Mouse (Mus musculus) frontal cortex, postnatal 10 days (tissue): Measurements from ENCODE around the gene Dnhd1.
A peak's percentile ranks its signal among the peaks of the same experiment; 100 is the strongest.
"Not testable (repeated sequence)": the region's sequence is repeated elsewhere in the genome, so short reads cannot be mapped to it uniquely, and the experiment has no call there.

Experiments used
- DNase-seq, 2 experiments: peaks; one replicate each; pipeline ENCODE4 v3.0.0; 2022; ENCODE audit warnings: low spot score in 2 of 2, mixed read lengths in 1 of 2

Dnhd1 gene

DNA sequence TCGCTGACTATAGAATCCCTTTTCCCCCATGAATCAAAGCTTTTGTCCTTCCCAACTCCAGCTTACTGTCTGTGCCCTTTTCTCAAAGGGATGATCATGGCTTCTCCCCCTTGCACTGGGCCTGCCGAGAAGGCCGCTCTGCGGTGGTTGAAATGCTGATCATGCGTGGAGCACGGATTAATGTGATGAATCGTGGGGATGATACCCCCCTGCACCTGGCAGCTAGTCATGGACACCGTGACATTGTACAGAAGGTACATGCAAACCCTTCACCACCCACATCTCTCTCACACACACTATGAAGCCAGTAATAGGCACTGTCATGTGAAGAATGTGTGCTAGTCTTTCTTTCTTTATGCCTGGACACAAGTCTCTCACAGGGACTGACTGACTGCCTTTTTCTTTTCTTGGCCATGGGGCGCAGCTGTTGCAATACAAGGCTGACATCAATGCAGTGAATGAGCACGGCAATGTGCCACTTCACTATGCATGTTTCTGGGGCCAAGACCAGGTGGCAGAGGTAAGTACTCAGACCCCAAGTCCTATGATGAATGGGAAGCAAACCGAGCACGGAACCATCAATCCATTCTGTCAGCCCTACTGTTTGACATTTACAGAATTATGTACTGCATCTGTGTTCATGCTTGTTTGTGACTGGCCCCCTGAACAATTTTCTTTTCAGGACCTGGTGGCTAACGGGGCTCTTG is 89.6 kb downstream of the Dnhd1 start:
- no peak for DNase-seq

DNA sequence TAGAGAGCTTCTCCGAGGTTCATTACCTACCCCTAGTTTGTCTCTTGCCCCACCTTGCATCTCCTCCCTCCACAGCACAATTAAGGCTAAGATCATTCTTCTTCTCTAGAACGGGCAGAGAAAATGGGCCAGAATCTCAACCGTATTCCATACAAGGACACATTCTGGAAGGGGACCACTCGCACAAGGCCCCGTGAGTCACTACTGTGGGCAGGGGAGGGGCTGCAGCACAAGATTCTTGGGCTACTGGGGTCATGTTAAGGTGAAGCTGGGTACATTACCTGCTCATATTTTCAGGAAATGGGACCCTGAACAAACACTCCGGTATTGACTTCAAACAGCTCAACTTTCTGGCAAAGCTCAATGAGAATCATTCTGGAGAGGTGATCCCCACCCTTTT is 90.2 kb downstream of the Dnhd1 start:
- no peak for DNase-seq

DNA sequence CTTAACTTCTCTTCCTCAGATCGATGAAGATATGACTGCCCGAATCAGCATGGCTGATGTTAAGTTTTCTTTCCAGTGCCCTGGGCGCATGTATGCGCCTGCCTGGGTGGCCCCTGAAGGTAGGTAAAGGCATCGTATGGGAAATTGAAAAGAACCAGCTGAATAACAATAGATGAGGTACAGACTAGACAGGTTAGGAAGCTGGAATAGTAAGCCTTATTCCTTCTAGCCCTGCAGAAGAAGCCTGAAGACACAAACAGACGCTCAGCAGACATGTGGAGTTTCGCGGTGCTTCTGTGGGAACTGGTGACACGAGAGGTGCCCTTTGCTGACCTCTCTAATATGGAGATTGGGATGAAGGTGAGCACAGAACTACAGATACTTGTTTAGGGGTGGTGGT is 91.4 kb downstream of the Dnhd1 start:
- DNase-seq = peak in 1 of 2 experiments; percentile 4

DNA sequence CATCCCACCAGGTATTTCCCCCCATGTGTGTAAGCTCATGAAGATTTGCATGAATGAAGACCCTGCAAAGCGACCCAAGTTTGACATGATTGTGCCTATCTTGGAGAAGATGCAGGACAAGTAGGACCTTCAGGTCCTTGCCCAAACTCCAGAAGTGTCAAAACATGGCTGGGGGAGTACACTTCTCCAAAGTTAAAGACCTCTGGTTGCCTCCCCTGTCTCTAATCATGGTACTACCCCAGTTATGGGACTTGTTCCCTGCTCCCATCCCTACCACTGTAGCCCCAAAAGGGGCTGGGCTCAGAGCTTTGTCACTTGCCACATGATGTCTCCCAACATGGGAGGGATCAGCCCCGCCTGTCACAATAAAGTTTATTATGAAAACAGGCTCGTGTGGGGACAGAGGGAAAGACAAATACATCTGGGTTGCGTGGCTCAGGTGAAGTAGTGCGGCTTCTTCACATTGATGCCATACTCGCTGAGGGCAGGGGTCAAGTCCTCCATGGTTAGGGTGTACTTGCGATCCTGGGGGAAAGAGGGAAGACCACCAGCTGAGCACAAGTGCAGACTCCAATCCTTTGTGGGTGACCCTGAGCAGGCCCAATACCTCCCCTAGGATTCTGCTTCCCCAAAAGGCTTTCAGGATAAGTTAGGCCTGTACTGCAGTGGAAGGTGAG is 92.0 kb downstream of the Dnhd1 start:
- not testable (repeated sequence) for DNase-seq

DNA sequence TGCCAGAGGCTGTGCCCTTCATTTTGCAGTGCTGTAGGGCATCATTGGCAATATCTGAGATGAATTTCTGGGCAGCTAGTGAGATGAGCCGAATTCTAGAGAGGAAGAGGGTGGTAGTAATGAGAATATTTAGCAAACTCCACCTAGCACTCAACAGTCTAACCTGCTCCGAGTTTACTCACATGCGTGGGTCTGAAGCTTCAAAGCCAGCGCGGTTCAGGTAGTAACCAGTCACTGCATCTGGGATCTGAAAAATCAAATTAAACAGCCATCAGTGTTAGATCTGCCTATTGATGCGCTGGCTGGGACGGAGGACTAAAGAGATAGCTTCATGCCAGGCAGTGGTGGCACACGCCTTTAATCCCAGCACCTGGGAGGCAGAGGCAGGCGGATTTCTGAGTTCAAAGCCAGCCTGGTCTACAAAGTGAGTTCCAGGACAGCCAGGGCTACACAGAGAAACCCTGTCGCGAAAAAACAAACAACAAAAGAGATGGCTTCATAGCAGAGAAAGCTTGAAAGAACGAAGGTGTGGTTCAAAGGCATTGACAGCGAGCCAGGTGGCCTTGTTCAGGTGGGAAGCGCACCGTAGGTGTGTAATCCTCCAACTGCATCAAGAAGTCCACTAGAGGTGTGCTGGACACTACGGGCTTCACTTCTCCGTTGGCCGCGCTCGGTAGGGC is 92.8 kb downstream of the Dnhd1 start:
- not testable (repeated sequence) for DNase-seq

DNA sequence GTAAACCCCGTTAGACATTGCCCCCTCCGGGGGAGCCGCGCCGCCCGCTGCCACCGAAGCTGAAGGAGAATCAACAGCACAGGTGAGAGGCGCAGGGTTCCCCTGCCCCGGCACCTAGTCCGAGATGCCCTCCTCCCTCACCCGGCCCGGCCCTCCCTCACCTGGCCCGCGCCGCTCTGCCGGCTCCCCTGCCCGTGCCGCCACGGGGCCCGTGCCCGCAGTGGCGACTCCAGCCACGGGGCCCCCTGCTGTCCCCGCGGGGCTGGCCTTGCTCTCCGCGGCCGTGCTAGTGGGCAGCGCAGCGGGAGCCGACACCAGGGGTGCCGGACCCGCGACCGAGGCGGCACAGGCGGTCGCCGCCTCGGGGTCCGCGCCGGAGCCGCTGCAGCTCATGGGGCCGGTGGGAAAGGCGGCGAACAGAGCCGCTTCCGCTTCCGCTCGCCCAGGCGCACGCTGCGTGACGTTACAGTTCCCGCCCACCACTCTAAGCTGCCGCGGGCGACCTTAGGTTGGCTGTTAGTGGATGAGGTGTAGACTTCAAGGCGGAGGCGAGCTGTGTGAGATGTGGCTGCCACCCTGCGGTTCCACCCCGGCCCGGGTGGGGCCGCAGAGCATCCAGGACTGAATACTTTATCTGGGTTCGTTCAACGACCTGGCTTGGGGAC is 93.4 kb downstream of the Dnhd1 start, which contains the start of gene Taf10:
Taf10 (minus strand) TSS at position 436 of the 665 bp plus-strand sequence.
- peak; percentile 78 to 86 for DNase-seq

DNA sequence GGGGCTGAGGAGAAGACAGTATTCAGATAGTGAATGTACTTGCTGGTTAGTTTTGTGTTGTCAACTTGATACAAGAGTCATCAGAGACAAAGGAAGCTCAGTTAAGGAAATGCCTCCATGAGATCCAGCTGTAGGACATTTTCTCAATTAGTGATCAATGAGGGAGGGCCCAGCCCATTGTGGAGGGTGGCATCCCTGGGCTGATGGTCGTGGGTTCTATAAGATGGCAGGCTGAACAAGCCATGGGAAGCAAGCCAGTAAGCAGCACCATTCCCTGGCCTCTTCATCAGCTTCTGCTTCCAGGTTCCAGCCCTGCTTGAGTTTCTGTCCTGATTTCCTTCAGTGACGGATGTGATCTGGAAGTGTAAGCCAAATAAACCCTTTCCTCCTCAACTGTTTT is 97.1 kb downstream of the Dnhd1 start:
- DNase-seq = no peak

DNA sequence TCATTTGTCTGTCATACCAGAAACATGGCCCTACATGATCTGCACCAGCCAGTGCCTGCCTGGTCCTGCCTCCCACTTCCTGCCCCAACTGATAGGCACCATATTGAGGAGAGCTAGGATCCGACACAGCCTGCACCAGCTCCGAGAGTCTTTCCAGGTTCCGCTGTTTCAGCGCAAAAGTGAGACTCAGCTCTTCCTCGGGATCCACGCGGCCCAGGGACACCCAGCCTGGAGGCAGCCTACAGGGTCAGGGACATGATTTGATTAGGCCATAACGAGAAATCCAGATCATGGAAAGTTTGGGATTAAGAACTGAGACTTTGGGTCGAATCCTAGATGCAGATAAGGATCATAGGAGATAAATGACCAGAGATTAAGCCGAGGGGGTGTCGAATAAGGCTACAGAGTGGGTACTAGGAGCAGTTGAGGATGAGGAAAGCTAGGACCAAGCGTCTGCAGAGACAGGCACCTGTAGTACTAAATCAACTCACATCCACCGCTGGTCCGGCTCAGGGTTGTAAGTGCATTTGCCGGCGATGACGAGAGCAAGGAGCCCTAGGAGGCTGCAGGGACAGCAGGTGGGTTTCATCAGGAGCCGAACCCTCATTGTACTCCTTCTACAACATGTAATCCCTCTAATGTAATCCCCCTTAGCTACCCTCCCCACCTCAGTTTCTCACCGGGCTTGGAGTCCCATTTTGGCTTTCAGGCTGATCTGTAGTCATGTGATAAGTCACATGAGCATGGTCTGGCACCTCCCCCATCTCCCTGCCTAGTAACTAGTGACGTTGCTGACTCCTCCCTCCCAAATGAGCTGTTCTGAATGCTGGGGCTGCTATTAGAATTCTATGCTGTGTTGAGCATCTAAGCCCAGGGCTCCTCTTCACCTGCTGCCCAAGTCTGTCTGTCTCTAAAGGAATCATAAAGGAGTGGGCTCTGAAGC is 101.1 kb downstream of the Dnhd1 start, which contains the start of gene Tpp1:
Tpp1 (minus strand) TSS at position 745 of the 943 bp plus-strand sequence.
- peak; percentile 90 to 94 for DNase-seq

DNA sequence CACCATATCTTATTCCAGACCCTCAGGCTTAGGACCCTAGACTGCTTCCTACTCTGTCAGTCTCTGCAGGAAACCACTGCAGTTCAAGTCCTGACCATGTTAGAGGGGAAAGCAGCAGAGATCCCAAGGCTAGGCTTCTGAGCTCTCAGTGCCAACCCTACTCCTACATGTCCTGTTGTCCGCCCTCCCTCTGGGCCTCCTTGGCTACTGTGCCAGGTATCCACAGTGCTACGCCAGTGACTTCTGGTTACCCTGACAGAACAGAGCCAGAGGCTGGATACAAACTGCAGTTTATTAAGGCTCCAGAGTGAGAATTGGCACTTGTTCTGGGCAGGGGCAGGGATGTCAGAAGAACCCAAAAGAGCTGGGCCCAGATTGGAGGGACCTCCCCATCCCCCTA is 102.1 kb downstream of the Dnhd1 start:
- DNase-seq = no peak

DNA sequence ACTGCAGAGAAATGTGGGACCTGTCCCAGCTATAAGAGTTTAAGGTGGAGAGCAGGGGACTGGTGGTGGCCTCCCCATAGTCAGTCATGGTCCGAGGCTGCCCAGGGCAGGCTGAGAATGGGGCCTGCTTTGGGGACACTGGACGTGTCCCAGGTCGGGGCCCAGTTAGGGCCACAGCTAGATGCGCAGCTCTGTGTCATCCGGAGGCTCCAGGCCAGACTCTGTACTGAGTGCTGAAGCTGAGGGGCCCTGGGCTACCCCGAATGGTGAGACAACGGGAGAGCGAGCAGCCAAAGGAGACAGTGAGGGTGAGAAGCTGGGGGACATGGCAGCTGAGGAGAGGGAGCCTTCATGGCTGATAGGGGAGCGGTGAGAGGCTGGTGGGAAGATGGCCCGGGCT is 102.7 kb downstream of the Dnhd1 start:
- DNase-seq = no peak

DNA sequence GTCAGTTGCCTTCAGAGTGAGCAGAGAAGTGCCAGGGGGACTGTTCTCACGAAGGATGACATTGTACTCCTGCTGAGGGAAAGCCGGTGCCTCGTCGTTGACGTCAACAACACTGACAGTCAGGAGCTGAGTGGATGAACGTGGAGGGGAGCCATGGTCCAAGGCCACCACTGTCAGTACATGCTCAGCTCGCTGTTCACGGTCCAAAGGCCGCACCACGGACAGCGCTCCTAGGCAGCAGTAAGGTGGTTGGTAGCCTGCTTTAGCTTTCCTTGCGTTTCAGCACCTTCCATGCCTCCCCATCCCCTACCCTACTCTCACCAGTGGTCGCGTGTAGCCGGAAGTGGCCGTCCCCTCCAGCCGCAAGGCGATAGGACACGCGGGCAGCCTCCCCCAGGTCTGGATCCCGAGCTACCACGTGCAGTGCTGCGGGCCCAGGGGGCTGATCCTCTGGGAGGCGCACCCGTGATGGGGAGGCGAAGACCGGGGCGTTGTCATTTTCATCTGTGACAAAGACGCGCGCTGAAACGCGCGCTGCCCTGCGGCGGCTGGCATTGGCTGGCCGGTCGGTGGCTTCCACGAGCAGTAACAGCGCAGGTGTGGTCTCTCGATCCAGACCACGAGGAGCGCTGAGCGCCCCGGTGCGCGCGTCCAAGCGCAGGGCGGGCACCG is 111.3 kb downstream of the Dnhd1 start:
- DNase-seq = no peak

DNA sequence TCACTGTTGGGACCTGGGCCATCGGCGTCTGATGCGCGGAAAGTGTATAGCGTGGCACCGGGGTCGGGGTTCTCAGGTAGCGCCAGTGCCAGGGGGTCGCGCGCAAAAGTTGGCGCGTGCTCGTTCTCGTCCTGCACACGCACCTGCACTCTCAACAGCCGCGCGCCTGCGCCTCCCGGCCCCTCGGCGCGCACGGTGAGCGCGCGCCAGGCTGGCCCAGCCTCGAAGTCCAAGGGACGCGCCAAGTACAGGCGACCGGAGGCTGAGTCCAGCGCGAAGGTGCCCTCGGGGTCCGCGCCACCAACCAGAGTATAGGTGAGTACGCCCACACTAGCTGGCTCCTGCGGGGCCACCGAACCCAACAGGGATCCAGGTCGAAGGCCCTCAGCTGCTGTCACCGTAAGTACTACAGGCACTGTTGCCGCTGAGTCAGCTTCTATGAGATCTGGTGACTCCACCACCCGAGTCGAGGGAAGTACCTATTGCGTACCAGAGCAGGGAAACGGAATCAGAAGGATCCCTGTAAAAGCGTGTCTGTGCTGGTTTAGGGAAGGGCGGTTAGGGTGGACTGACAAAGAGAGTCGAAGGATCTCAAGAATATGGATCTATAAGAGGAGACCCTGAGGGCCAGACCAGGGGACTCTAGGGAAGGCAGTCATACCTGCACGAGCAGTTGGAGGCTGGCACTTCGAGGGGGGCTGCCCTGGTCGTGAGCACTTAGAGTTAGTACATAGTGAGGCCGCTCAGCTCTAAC is 112.1 kb downstream of the Dnhd1 start:
- DNase-seq = no peak

DNA sequence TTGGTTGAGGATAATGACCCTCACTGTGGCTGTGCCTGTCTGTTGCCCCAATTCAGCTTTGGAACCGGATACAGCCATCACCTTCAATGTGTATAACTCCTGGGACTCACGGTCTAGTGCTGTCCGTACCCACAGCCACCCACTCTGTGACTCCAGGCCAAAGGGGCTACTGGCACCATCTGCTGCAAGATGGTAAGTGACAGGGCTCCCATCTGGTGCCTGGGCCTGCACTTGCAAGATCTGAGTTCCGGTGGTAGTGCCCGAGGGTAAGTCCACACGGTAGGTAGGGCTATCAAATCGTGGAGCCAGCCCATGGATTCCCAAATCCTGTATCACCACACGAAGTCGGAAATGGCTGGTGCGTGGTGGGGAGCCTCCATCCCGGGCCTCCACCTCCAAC is 113.7 kb downstream of the Dnhd1 start:
- no peak for DNase-seq

DNA sequence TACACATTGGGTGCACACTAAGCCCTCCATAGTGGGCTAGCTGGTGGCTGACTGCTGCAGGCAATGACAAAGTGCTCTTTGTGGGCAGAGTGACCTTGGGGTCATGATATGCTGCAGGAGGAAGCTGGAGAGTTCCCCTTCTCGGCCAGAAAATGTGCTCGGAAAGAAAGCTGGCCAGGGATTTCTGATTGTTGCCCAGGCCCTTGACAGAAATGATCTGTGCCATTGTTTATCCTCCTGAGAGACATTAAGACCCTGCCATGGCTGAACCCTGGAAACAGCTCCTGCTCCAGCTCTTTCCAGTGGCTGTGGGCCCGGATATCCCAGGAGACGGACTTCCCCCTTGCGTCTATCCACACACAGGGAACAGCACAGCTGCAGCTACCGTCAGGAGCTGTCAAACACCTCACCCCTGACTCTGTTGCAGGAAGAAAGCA is 117.1 kb downstream of the Dnhd1 start:
- no peak for DNase-seq

DNA sequence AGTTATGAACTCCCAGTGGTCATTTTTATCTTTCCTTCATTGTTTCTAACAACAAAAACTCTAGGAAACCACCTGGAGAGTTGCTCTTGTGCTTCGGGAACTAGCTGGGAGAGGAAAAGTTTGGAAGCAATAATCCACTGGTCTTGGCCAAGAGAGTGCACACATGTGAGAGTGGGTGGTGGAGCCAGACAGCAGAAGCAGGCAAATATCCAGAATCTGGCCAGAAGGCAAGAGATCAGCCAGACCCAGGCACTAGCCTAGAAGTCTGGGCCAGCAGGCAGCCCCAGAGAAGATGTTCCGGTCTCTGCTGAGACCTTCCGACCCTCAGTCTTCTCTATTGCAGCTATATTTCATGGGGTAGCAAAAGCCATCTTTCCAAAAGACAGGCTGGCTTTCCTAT is 119.3 kb downstream of the Dnhd1 start:
- DNase-seq = no peak
